Mouse (Mus musculus): ENCODE measurements at regions not wholly inside any gene's neighbourhood (a gene's known extent, or its start where the extent isn't known, plus 50 kb on each side); places are given as distances from the start of the nearest gene placed in this dataset.

- no peak for ATAC-seq (replicated peaks in 1 of 2; ENCODE audit: insufficient read depth in 1 of 2, low FRiP score in 2 of 2, low TSS enrichment in 1 of 2, low read depth in 1 of 2, poor library complexity in 2 of 2, severe bottlenecking in 2 of 2)
Measured at GRCm38 (mm10) chr9:98703331-98703730, 101.9 kb upstream of the Mrps22 start.

DNA sequence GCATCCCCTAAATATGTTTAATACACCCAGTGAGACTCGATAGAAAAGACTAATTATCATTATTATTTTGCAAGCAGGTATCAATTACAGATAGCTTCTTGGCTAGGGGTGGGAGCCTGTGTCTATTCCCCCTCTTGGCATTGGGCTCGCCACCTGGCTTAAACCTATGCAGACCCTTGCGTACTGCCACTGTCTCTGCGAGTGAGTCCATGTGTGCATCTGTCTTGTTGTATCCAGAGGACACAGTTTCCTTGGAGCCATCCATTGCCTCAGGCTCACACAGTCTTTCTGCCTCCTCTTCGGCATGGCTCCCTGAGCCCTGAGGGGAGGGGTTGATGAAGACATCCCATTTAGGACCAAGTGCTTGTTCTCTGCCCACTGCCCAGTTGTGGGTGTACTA lies 99.1 kb upstream of the Mrps22 start:
- no peak for ATAC-seq (replicated peaks in 1 of 2; ENCODE audit: insufficient read depth in 1 of 2, low FRiP score in 2 of 2, low TSS enrichment in 1 of 2, low read depth in 1 of 2, poor library complexity in 2 of 2, severe bottlenecking in 2 of 2)

- ATAC-seq (replicated peaks in 1 of 2; ENCODE audit: insufficient read depth in 1 of 2, low FRiP score in 2 of 2, low TSS enrichment in 1 of 2, low read depth in 1 of 2, poor library complexity in 2 of 2, severe bottlenecking in 2 of 2), result no peak
Measured at GRCm38 (mm10) chr9:98697155-98697554, 95.7 kb upstream of the Mrps22 start.

- no peak for ATAC-seq (replicated peaks in 1 of 2; ENCODE audit: insufficient read depth in 1 of 2, low FRiP score in 2 of 2, low TSS enrichment in 1 of 2, low read depth in 1 of 2, poor library complexity in 2 of 2, severe bottlenecking in 2 of 2)
Measured at GRCm38 (mm10) chr9:98695035-98695434, 93.6 kb upstream of the Mrps22 start.

DNA sequence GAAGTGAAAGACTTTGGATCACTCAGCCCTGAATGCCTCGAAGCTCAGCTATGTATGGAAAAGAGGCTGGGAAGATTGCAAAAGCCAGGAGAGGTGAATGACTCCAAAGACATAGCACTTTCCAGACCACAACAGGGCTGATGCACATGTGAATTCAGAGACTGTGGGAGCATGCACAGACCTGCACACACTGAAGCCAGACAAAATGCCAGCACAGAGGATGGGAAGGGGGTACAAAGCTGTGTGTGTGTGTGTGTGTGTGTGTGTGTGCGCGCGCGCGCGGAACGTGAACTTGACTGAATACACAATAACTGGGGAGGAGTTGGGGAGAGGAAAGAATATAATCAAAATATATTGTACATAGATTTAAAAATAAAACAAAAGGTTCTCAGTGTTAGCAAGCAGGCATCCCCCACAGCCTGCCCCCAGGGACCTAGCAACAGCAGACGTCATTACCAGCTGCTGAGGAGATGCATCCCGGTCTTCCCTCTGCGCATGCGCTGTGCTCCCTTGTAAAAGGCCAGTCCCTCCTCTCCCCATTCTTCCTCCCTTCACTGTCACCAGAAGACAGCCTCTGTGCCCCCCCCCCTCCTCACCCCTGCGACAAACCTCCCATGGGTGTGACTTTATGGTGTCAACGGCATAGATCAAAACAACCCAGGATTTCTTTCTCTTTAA lies 89.5 kb upstream of the Mrps22 start:
- peak in 1 of 2 experiments; percentile 32; a peak in 1 of 4 replicates for ATAC-seq (replicated peaks in 1 of 2; ENCODE audit: insufficient read depth in 1 of 2, low FRiP score in 2 of 2, low TSS enrichment in 1 of 2, low read depth in 1 of 2, poor library complexity in 2 of 2, severe bottlenecking in 2 of 2)

GRCm38 (mm10) chr9:98685548-98685947 lies 84.1 kb upstream of the Mrps22 start:
- ATAC-seq (replicated peaks in 1 of 2; ENCODE audit: insufficient read depth in 1 of 2, low FRiP score in 2 of 2, low TSS enrichment in 1 of 2, low read depth in 1 of 2, poor library complexity in 2 of 2, severe bottlenecking in 2 of 2), result no peak

DNA sequence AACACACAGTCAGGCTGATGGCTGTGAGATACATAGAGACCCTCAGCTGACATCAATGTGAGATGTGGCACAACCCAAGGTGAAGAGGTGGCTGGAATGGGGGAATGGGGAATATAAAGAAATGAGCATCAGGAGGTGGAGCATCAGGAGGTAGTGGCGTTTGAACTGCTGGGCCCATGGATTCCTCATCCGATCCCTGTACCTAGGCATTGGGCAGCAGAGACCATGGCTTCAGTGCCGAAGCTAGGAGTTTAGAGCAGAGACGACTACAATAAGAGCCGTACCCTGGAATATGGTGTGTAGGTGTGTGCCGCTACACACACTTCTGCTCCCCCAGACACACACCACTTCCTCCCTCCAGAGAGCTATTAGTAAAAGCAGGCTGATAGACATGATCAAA lies 82.9 kb upstream of the Mrps22 start:
- no peak for ATAC-seq (replicated peaks in 1 of 2; ENCODE audit: insufficient read depth in 1 of 2, low FRiP score in 2 of 2, low TSS enrichment in 1 of 2, low read depth in 1 of 2, poor library complexity in 2 of 2, severe bottlenecking in 2 of 2)

GRCm38 (mm10) chr9:98675612-98676011 lies 74.2 kb upstream of the Mrps22 start:
- ATAC-seq (replicated peaks in 1 of 2; ENCODE audit: insufficient read depth in 1 of 2, low FRiP score in 2 of 2, low TSS enrichment in 1 of 2, low read depth in 1 of 2, poor library complexity in 2 of 2, severe bottlenecking in 2 of 2), result no peak

DNA sequence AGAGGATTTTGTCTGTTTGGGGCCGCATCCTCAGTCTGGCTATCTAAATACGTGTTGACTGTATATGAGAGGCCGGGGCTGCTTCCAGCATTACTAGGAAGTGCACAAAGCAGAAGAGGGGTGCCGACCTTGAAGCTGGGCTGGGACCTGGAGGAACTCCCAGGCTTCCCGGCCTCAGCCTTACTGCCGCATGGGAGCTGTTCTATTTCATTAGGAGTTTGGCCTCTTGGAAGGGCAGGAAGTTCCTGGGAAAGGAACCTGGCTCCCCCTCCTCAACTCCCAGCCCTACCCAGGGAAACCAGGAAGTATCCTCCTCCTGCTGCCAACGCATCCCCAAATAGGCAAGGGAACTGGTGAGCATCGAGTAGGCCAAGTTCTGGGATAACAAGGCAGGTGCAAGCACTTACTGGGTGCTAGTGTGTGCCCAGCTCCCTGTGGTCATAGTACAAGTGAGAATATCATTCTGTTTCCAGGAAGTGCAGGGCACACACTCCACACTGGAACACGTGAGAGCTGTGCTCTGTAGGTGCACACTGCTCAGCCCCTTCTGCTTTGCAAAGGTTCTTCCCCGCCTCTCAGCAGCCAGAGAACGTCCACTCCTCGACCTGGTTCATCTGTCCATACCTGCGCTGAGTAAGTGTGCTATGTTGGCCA lies 72.1 kb upstream of the Mrps22 start:
- no peak for ATAC-seq (replicated peaks in 1 of 2; ENCODE audit: insufficient read depth in 1 of 2, low FRiP score in 2 of 2, low TSS enrichment in 1 of 2, low read depth in 1 of 2, poor library complexity in 2 of 2, severe bottlenecking in 2 of 2)

- no peak for ATAC-seq (replicated peaks in 1 of 2; ENCODE audit: insufficient read depth in 1 of 2, low FRiP score in 2 of 2, low TSS enrichment in 1 of 2, low read depth in 1 of 2, poor library complexity in 2 of 2, severe bottlenecking in 2 of 2)
Measured at GRCm38 (mm10) chr9:98672361-98672760, 70.9 kb upstream of the Mrps22 start.

DNA sequence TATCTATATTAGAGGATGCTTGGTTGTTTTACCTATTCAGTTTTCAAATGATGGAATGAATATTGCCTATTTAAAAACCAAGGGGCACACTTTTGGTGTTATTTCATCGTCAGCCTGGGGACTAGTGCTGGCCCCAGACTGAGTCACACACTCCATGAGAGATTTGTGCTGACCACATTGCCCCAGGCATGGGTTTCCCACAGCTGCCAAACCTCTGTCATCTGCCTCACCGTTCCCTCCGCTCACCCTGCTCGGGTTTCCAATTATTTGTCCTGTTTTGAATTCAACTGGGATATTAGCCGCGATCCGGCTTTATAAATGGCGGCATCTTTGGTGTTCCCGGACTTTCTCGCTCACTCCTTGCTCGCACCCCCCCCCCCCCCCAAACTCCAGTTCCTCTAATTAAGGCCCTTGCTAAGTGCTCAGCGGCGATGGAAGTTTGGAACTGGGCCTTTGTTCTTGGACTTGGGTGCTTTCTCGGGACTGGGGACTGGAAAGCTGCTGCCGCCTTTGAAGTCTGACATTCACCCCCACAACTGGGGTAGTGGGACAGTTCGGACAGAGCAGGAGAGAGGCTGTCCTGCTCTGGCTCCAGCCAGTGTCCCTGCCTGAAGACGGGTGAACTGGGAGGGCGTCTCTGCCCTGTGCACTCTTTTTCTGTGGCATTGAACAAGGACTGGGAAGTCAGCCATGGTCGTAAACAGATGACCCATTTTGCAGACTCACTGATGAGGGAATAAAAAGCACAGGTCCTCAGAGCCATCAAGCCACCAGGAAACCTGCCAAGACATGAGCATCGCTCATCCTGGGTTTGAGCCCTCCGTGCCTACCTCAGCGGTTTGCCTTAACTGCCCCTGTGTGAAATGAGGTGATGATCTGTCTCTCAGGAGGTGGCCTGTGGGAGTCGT lies 67.2 kb upstream of the Mrps22 start:
- ATAC-seq (replicated peaks in 1 of 2; ENCODE audit: insufficient read depth in 1 of 2, low FRiP score in 2 of 2, low TSS enrichment in 1 of 2, low read depth in 1 of 2, poor library complexity in 2 of 2, severe bottlenecking in 2 of 2), result no peak

DNA sequence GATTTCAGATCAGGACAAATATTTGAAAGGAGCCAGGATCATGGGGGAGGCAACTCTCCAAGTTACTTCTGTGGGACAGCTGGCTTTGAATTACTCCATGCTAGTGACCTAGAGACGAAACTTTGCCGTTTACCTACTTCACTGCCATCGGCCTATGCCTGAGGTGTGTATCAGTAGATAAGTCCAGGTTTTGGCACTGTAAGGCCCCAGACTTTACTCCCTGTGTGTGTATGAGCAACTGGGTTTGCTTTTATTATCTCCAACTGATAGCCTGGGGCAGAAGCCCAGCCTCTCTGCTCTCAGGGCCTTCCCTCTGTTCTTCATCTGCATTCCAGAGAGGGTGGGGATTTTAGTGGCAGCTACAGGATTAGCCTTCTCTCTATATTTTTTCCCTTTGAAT lies 65.6 kb upstream of the Mrps22 start:
- ATAC-seq (replicated peaks in 1 of 2; ENCODE audit: insufficient read depth in 1 of 2, low FRiP score in 2 of 2, low TSS enrichment in 1 of 2, low read depth in 1 of 2, poor library complexity in 2 of 2, severe bottlenecking in 2 of 2), result no peak

- ATAC-seq (replicated peaks in 1 of 2; ENCODE audit: insufficient read depth in 1 of 2, low FRiP score in 2 of 2, low TSS enrichment in 1 of 2, low read depth in 1 of 2, poor library complexity in 2 of 2, severe bottlenecking in 2 of 2), result no peak
Measured at GRCm38 (mm10) chr9:98663011-98663410, 61.6 kb upstream of the Mrps22 start.

- ATAC-seq (replicated peaks in 1 of 2; ENCODE audit: insufficient read depth in 1 of 2, low FRiP score in 2 of 2, low TSS enrichment in 1 of 2, low read depth in 1 of 2, poor library complexity in 2 of 2, severe bottlenecking in 2 of 2), result no peak
Measured at GRCm38 (mm10) chr9:98651681-98652080, 50.2 kb upstream of the Mrps22 start.

Data from hematopoietic stem cell, adult 5-6 weeks (primary cell).